Mouse (Mus musculus): ENCODE results near the gene Homez. TPM values are rescaled to one million over a fixed set of nuclear protein-coding genes. Genes with fewer than 3 reads are reported as not detected.

Homez gene
- total RNA-seq, 2 experiments from 2014 or later: 20.6 to 21.9 TPM

Other genes starting within 250 kb of the Homez start
- under 1 TPM in 1 of 2 experiments, not detected in 1; 0.16 TPM for gene Psmb11, start 249.5 kb downstream of the Homez start, total RNA-seq (2021)
- not detected for gene Gm17606, start 230.0 kb downstream of the Homez start, total RNA-seq (2021)
- 1 to 10 TPM; 8.4 to 9.2 TPM for gene Cdh24, start 229.6 kb downstream of the Homez start, total RNA-seq (2021)
- 10 to 100 TPM; 22.9 to 25.8 TPM for gene 1700123O20Rik, start 184.7 kb downstream of the Homez start, total RNA-seq (2021)
- gene Acin1, start 184.0 kb downstream of the Homez start, total RNA-seq (2021): 100 to 1,000 TPM; 193 to 195 TPM
- not detected for gene Gm29776, start 172.1 kb downstream of the Homez start, total RNA-seq (2021)
- gene Cebpe, start 158.8 kb downstream of the Homez start, total RNA-seq (2021): not detected
- 10 to 100 TPM; 48.7 to 52.5 TPM for gene Slc7a8, start 89.0 kb downstream of the Homez start, total RNA-seq (2021)
- gene Rnf212b, start 56.8 kb downstream of the Homez start, total RNA-seq (2021): not detected
- 10 to 100 TPM; 18.5 to 19.8 TPM for gene Ppp1r3e, start 6.6 kb upstream of the Homez start, total RNA-seq (2021)
- gene Bcl2l2, start 12.4 kb upstream of the Homez start, total RNA-seq (2021): 100 to 1,000 TPM; 140 to 142 TPM
- not detected for gene Gm20521, start 12.5 kb upstream of the Homez start, total RNA-seq (2021)
- gene Pabpn1, start 21.5 kb upstream of the Homez start, total RNA-seq (2021): 100 to 1,000 TPM; 229 to 230 TPM
- gene Slc22a17, start 42.2 kb upstream of the Homez start, total RNA-seq (2021): 100 to 1,000 TPM; 571 to 605 TPM
- gene Efs, start 55.2 kb upstream of the Homez start, total RNA-seq (2021): 1 to 10 TPM; 8.4 to 8.6 TPM
- under 1 TPM in 1 of 2 experiments, not detected in 1; 0.33 TPM for gene Il25, start 61.7 kb upstream of the Homez start, total RNA-seq (2021)
- 10 to 100 TPM; 45.2 to 52.0 TPM for gene Cmtm5, start 65.3 kb upstream of the Homez start, total RNA-seq (2021)
- 1 to 10 TPM; 3.8 to 5.0 TPM for gene Myh6, start 96.0 kb upstream of the Homez start, total RNA-seq (2021)
- gene Gm17428, start 106.0 kb upstream of the Homez start, total RNA-seq (2021): not detected
- 10 to 100 TPM; 16.0 to 18.2 TPM for gene Myh7, start 123.7 kb upstream of the Homez start, total RNA-seq (2021)
- 10 to 100 TPM; 30.6 to 32.0 TPM for gene Ngdn, start 144.5 kb upstream of the Homez start, total RNA-seq (2021)
- 10 to 100 TPM; 41.8 to 44.5 TPM for gene Zfhx2, start 221.4 kb upstream of the Homez start, total RNA-seq (2021)
- gene Thtpa, start 223.8 kb upstream of the Homez start, total RNA-seq (2021): 10 to 100 TPM; 22.9 to 23.1 TPM
- 10 to 100 TPM in 1 of 2 experiments, 1 to 10 TPM in 1; 9.5 to 10.2 TPM for gene Ap1g2, start 235.6 kb upstream of the Homez start, total RNA-seq (2021)
- 100 to 1,000 TPM; 279 to 305 TPM for gene Jph4, start 246.0 kb upstream of the Homez start, total RNA-seq (2021)

Measured in left cerebral cortex, adult 18-20 months (tissue).